Mouse (Mus musculus): ENCODE data around the gene Hapln1. TPM values are rescaled to one million over a fixed set of nuclear protein-coding genes. Genes with fewer than 3 reads are reported as not detected.
A peak's percentile ranks its signal among the peaks of the same experiment; 100 is the strongest.

Gene Hapln1
- 0.10 and 0.20 TPM in 2 replicates for polyA plus RNA-seq (2011; ENCODE audit: insufficient read depth, insufficient read length, low read depth, missing spikeins)

- Histone ChIP-seq H3K27ac (ENCODE audit: insufficient read depth, low read length) (no peak within 1 kb of the TSS), H3K4me1 (ENCODE audit: control insufficient read depth, insufficient read depth, low read length) (no peaks in the 10 kb centered on the region), H3K9me3 (replicated peaks; ENCODE audit: control insufficient read depth, insufficient read depth, low read length, poor library complexity, severe bottlenecking) (no peaks in the 10 kb centered on the region), H3K27me3 (ENCODE audit: control insufficient read depth, insufficient read depth, low read length, poor library complexity, severe bottlenecking) (no peaks in the 10 kb centered on the region; the same call in 1 of the 2 replicates), H3K36me3 (ENCODE audit: control insufficient read depth, insufficient read depth, low read length, poor library complexity, severe bottlenecking) (no peaks in the 10 kb centered on the region), H3K9ac (ENCODE audit: low read depth, poor library complexity, severe bottlenecking) (peak within 1 kb of the TSS; percentile 41; the same call in 1 of the 2 replicates), H3K4me3 (ENCODE audit: low read depth, low read length) (peak within 1 kb of the TSS; percentile 80)
- no peak for TF ChIP-seq EP300 (IDR thresholded peaks at IDR 0.05; ENCODE audit: insufficient read depth, low read depth, low read length)
- peak; percentile 66 for TF ChIP-seq CTCF (IDR thresholded peaks at IDR 0.05; ENCODE audit: low read depth, low read length)
- no peak for TF ChIP-seq POLR2A (IDR thresholded peaks at IDR 0.05; ENCODE audit: insufficient read depth, low read length)
Measured at GRCm38 (mm10) chr13:89539205-89539886, at the start of gene Hapln1. Gene Hapln1, plus strand, starts transcription at chr13:89539796.

GRCm38 (mm10) chr13:89493169-89493568 is 46.4 kb upstream of the Hapln1 start:
- no peak overlapping the region for H3K4me3 ChIP-seq (ENCODE audit: low read depth, low read length)
- H3K9ac ChIP-seq (ENCODE audit: low read depth, poor library complexity, severe bottlenecking), result no peak overlapping the region
- no peak overlapping the region for H3K27ac ChIP-seq (ENCODE audit: insufficient read depth, low read length)
- TF ChIP-seq EP300 (IDR thresholded peaks at IDR 0.05; ENCODE audit: insufficient read depth, low read depth, low read length) (no peak), CTCF (IDR thresholded peaks at IDR 0.05; ENCODE audit: low read depth, low read length) (no peak), POLR2A (IDR thresholded peaks at IDR 0.05; ENCODE audit: insufficient read depth, low read length) (no peak)
- H3K36me3 ChIP-seq (ENCODE audit: control insufficient read depth, insufficient read depth, low read length, poor library complexity, severe bottlenecking), result no peaks in the 10 kb centered on the region
- no peaks in the 10 kb centered on the region for H3K9me3 ChIP-seq (replicated peaks; ENCODE audit: control insufficient read depth, insufficient read depth, low read length, poor library complexity, severe bottlenecking)
- no peaks in the 10 kb centered on the region for H3K27me3 ChIP-seq (ENCODE audit: control insufficient read depth, insufficient read depth, low read length, poor library complexity, severe bottlenecking)
- H3K4me1 ChIP-seq (ENCODE audit: control insufficient read depth, insufficient read depth, low read length), result no peaks in the 10 kb centered on the region

DNA sequence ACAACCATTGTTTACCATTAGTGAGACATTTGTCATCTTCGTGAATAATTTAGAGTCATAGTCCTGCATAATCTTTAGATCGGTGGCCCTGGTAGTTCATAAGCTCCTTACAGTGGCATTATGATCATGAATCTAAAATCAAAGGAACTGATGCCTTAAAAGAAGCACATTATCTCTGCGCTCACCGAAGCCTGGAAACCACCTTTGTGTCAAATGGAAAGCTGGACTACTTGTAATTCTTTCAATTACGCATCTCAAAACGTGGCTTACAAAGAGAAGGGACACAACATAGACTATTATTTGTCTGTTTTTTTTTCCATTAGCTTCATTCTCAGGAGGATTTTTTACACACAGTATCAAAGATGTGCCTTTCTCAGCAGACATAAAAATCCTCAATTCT is 45.9 kb upstream of the Hapln1 start:
- TF ChIP-seq CTCF (IDR thresholded peaks at IDR 0.05; ENCODE audit: low read depth, low read length) (no peak), EP300 (IDR thresholded peaks at IDR 0.05; ENCODE audit: insufficient read depth, low read depth, low read length) (no peak), POLR2A (IDR thresholded peaks at IDR 0.05; ENCODE audit: insufficient read depth, low read length) (no peak)
- Histone ChIP-seq H3K9me3 (replicated peaks; ENCODE audit: control insufficient read depth, insufficient read depth, low read length, poor library complexity, severe bottlenecking) (no peaks in the 10 kb centered on the region), H3K27me3 (ENCODE audit: control insufficient read depth, insufficient read depth, low read length, poor library complexity, severe bottlenecking) (no peaks in the 10 kb centered on the region), H3K4me1 (ENCODE audit: control insufficient read depth, insufficient read depth, low read length) (no peaks in the 10 kb centered on the region), H3K36me3 (ENCODE audit: control insufficient read depth, insufficient read depth, low read length, poor library complexity, severe bottlenecking) (no peaks in the 10 kb centered on the region), H3K27ac (ENCODE audit: insufficient read depth, low read length) (no peak overlapping the region), H3K9ac (ENCODE audit: low read depth, poor library complexity, severe bottlenecking) (no peak overlapping the region), H3K4me3 (ENCODE audit: low read depth, low read length) (no peak overlapping the region)

DNA sequence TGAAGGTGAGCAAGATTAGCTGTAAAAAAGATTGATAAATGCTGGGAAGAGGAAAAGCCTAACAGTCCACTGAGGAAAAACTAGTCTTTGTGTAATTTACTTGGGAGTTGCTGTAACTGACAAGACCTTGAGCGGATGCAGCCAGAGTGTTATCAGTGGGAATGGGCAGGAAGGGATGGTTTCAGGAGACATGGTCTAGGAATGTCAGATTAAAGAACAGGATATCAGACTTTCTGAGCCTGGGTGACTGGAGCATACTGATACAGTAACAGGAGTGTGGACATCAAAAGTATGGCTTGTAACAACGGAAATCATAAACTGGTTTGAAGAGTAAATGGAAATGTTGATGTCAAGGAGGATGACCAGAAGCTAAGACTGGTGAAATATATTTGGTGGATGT is 43.0 kb upstream of the Hapln1 start:
- no peak overlapping the region for H3K27ac ChIP-seq (ENCODE audit: insufficient read depth, low read length)
- no peak for TF ChIP-seq POLR2A (IDR thresholded peaks at IDR 0.05; ENCODE audit: insufficient read depth, low read length)
- TF ChIP-seq CTCF (IDR thresholded peaks at IDR 0.05; ENCODE audit: low read depth, low read length), result no peak
- no peak for TF ChIP-seq EP300 (IDR thresholded peaks at IDR 0.05; ENCODE audit: insufficient read depth, low read depth, low read length)
- no peaks in the 10 kb centered on the region for H3K9me3 ChIP-seq (replicated peaks; ENCODE audit: control insufficient read depth, insufficient read depth, low read length, poor library complexity, severe bottlenecking)
- no peaks in the 10 kb centered on the region for H3K36me3 ChIP-seq (ENCODE audit: control insufficient read depth, insufficient read depth, low read length, poor library complexity, severe bottlenecking)
- no peaks in the 10 kb centered on the region for H3K27me3 ChIP-seq (ENCODE audit: control insufficient read depth, insufficient read depth, low read length, poor library complexity, severe bottlenecking)
- no peaks in the 10 kb centered on the region for H3K4me1 ChIP-seq (ENCODE audit: control insufficient read depth, insufficient read depth, low read length)
- no peak overlapping the region for H3K9ac ChIP-seq (ENCODE audit: low read depth, poor library complexity, severe bottlenecking)
- no peak overlapping the region for H3K4me3 ChIP-seq (ENCODE audit: low read depth, low read length)

DNA sequence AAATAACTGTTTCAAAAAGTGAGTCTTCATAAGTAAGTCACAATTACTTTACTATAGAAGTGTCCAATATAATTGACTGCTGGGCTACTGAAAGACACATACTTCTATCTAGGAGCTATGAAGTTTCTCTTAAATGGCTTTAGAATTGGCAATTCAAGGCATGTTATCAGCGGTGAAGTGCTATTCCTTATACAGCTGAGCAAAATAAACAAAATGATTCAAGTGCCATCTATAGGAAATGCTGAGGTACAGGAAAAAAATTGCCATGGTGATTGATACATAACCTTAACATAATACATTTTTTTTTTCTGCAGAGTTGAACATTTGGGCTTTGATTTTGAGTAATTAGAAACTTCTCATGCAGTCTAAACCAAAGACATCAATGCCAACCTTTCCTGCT is 40.2 kb upstream of the Hapln1 start:
- Histone ChIP-seq H3K4me1 (ENCODE audit: control insufficient read depth, insufficient read depth, low read length) (no peaks in the 10 kb centered on the region), H3K36me3 (ENCODE audit: control insufficient read depth, insufficient read depth, low read length, poor library complexity, severe bottlenecking) (no peaks in the 10 kb centered on the region), H3K9me3 (replicated peaks; ENCODE audit: control insufficient read depth, insufficient read depth, low read length, poor library complexity, severe bottlenecking) (no peaks in the 10 kb centered on the region), H3K27me3 (ENCODE audit: control insufficient read depth, insufficient read depth, low read length, poor library complexity, severe bottlenecking) (no peaks in the 10 kb centered on the region), H3K4me3 (ENCODE audit: low read depth, low read length) (no peak overlapping the region), H3K9ac (ENCODE audit: low read depth, poor library complexity, severe bottlenecking) (no peak overlapping the region), H3K27ac (ENCODE audit: insufficient read depth, low read length) (no peak overlapping the region)
- TF ChIP-seq CTCF (IDR thresholded peaks at IDR 0.05; ENCODE audit: low read depth, low read length) (no peak), POLR2A (IDR thresholded peaks at IDR 0.05; ENCODE audit: insufficient read depth, low read length) (no peak), EP300 (IDR thresholded peaks at IDR 0.05; ENCODE audit: insufficient read depth, low read depth, low read length) (no peak)

DNA sequence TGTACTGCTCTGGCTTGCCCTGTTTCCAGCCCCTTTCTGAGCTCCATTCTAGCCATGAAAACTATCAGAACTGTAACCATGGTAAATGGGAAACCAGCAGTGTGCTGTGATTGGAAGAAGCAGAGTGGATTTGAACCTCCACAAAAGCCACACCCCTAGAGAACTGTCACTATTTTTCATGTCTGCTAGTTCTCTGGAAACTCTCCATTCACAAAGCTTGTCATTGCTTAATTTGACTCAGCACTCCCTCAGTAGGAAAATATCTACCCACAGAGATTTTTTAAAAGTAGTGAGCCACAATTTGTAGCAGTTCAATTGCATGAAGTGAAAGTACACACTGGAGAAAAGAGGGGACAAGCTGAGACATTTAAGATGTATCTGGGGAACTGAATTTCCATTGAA is 18.1 kb upstream of the Hapln1 start:
- Histone ChIP-seq H3K9me3 (replicated peaks; ENCODE audit: control insufficient read depth, insufficient read depth, low read length, poor library complexity, severe bottlenecking) (no peaks in the 10 kb centered on the region), H3K4me3 (ENCODE audit: low read depth, low read length) (no peak overlapping the region), H3K36me3 (ENCODE audit: control insufficient read depth, insufficient read depth, low read length, poor library complexity, severe bottlenecking) (no peaks in the 10 kb centered on the region), H3K4me1 (ENCODE audit: control insufficient read depth, insufficient read depth, low read length) (no peaks in the 10 kb centered on the region), H3K27me3 (ENCODE audit: control insufficient read depth, insufficient read depth, low read length, poor library complexity, severe bottlenecking) (no peaks in the 10 kb centered on the region), H3K9ac (ENCODE audit: low read depth, poor library complexity, severe bottlenecking) (no peak overlapping the region), H3K27ac (ENCODE audit: insufficient read depth, low read length) (no peak overlapping the region)
- TF ChIP-seq POLR2A (IDR thresholded peaks at IDR 0.05; ENCODE audit: insufficient read depth, low read length) (no peak), EP300 (IDR thresholded peaks at IDR 0.05; ENCODE audit: insufficient read depth, low read depth, low read length) (no peak), CTCF (IDR thresholded peaks at IDR 0.05; ENCODE audit: low read depth, low read length) (no peak)
